Mouse (Mus musculus) heart, postnatal 36 days (tissue): ENCODE results near the gene C5ar1. TPM values are rescaled to one million over a fixed set of nuclear protein-coding genes. Genes with fewer than 3 reads are reported as not detected.
A peak's percentile ranks its signal among the peaks of the same experiment; 100 is the strongest.

ENCODE experiments used
- DNase-seq, 2 experiments: peaks; one replicate each; pipeline ENCODE4 v3.0.0; 2021 to 2022
- intact Hi-C: fragments of 180-260 bp; cut with DNase I; formaldehyde crosslinking; loops from one replicate; pipeline ENCODE4 v1.15.1; 2025
- total RNA-seq, 2 experiments: library from RNA; stranded (reverse); gene quantifications; 2 replicates each; pipeline ENCODE4 v1.2.3; 2021

C5ar1 gene
- total RNA-seq, 2 experiments from 2014 or later, result 6.4 to 7.8 TPM

DNA sequence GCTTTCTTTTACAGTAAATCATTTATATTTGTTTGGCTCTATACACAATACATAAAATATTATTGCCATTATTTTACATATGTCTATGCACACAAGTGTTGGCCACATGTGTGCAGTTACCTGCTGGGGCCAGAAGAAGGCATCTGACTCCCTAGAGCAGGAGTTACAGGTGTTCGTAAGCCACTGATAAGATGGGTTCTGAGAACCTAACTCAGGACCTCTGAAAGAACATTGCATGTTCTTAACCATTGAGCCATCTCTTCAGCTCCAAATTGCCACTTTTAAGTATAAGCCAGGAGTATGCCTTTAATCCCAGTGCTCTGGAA, 18.4 kb downstream of the C5ar1 start:
- intact Hi-C loops, result no loop called here
- DNase-seq, result no peak

DNA sequence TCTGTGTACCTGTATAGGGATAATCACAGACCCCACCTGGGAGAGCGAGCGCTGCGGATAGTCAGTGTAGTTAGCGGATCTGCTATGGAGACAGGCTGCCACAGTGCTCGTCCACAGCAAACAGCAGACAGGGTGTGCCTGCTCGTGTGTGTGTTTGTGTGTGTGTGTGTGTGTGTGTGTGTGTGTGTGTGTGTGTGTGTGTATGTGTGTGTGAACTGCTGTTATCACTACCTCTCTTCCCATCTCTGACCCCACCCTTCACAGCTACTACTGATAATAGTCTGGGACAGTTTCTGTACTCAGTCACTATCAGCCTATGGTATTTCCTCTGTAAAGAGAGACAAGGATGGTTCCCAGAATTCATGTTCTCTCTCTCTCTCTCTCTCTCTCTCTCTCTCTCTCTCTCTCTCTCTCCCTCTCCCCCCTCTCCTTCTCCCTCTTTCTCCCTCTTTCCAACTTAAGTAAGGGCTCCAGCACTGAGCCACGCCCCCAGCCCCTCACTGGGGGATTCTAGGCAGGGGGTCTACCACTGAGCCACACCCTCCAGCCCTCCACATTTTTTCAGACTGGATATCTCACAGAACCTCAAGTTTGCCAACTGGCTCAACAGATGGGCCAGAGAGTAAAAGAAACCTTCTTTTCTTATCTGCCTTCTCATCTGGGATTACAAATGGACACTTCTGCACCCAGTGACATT, 18.9 kb downstream of the C5ar1 start:
- no peak for DNase-seq
- intact Hi-C loops, result no loop called here

DNA sequence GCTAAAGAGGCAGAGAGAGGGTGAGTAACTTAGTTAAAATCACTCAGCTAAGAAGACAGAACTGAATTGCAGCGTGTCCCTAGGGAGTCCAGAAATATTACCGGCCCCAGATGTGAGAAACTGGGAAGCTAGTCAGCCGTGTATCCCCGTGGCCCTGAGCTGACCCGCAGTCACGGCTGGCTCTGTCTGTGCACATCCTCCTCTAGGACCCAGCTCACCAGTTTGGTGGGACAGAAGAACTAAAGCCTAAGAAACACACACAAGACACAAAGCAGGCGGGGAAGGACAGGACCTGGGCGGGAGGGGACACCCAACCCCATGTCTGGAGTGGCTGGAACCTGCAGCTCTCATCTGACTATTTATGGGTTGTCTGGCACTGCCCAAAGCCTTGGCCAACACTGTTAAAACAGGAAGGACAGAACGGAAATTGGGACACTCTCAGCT, 19.8 kb downstream of the C5ar1 start:
- DNase-seq, result peak; percentile 32 to 54
- intact Hi-C loops, result no loop called here

DNA sequence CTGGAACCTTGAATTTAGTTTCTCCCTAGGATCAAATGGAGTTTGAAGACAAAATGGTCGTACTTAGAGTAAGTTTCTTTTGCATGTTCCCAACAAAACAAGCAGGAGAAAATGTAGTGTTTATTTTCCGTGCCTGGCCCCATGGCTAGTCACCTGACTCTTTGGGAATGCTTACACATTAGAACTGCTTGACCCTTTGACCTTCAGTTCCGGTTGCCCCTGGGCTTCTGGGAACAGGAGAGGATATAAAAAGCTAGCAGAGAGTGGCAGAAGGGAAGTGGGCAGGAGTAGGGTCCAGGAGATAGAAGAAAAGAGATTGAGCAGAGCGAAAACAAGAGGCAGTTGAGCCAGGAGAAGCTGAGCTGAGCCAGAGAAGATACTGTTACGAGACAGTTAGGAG, 29.5 kb downstream of the C5ar1 start:
- DNase-seq, result peak in 1 of 2 experiments; percentile 30

DNA sequence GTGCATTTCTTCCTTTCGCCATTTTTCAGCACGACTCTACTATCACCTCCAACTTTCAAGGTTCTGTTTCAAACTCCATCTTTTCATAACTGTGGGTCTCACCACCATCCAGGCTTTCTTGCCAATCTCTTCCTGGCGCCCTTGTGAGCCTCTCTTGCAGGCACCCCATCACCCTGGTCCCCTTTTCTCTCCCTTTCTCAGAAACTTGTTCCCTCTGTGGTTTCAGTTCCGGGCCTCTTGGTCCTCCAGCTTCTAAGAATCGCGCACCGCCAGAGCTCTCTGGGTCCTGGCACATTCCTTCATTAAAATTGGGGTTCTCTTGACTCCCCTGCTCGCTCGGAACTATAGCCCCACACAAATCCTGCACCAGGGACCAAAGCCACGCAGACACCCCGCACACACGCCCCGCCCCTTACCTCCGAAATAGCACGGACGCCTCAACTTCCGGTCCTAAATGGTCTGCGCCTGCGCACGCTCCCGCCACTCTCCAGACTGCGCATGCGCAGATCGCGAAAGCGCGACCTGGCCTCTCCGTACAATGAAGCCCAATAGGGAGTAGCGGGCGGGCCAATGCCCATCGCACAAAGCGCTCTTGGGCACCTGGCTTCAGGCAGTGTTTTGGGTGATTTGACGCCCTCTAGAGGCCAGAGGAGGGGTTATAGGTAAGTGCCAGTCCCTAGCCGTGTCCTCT, 37.6 kb downstream of the C5ar1 start, which contains the start of gene Dhx34:
Gene Dhx34 (minus strand): TSS at position 456 of the 691 bp plus-strand sequence.
- intact Hi-C loops, result loop anchor here (5.0 kb wide), 1 partner anchor 41 kb away; no protein-coding TSS in a partner anchor
- peak; percentile 96 to 97 for DNase-seq

More for the DNA sequence above, 29.5 kb downstream of the C5ar1 start:
- intact Hi-C loops, result no loop called here

DNA sequence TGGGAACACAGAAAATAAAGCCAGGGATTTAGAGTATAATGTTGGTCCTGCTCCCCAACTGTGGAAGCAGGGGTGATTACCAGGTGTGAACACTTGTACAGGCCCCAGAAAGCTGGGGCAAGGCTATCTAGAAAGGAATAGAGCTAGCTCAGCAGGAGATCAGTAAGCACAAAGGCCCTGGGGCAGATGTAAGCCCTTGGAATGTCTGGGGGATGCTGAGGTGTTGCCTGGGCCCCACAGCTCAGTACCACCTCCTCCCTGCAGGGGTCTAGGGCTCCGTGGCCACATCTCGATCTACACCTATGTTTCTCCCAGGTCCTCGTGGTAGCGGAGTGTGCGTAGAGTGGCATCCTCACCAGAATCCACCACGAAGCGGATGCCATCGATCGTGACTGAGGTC, 45.4 kb downstream of the C5ar1 start:
- no peak for DNase-seq
- intact Hi-C loops, result no loop called here

DNA sequence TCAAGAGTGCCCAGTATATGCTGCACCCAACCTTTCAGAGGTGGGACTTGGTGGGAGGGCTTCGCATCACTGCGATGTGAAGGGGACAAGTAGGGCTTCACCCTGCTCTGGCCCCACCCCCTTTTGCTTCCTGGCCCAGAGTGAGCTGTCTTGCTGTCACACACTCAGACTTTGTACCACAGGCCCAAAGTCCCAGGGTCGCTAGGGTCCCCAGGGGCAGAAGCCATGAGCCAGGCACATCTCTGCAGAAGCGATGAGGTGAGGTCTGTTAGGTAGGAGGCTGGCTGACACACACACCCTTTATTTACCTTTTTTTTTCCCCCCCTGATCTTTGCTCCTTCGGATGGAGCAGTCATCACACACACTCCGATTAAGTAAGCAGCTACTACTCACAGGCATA, 46.1 kb downstream of the C5ar1 start:
- intact Hi-C loops, result no loop called here
- DNase-seq, result no peak

DNA sequence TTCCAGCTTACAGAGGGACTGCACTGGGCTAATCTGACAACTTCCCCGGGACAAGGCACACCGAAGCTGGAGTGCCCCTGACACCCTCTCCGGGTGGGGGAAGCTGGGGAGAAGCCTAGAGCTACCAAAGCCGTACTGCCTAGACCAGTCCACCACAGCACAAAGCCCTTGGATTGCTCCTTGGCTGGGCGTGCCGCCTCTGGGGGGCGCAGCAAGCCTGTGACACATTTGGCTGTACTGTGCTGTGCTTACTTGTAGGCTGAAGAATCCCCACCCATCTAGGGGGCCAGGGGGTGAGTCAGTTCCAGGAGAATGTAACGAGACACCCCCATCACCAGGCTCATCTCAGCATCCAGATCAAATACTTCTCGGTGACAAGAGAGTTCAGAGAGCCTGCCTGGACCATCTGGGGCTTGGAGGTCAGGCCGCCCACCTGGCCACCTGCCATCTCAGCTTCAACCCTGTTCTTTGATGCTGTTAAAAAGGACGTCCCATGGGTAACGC, 48.4 kb downstream of the C5ar1 start:
- no peak for DNase-seq
- intact Hi-C loops, result no loop called here

DNA sequence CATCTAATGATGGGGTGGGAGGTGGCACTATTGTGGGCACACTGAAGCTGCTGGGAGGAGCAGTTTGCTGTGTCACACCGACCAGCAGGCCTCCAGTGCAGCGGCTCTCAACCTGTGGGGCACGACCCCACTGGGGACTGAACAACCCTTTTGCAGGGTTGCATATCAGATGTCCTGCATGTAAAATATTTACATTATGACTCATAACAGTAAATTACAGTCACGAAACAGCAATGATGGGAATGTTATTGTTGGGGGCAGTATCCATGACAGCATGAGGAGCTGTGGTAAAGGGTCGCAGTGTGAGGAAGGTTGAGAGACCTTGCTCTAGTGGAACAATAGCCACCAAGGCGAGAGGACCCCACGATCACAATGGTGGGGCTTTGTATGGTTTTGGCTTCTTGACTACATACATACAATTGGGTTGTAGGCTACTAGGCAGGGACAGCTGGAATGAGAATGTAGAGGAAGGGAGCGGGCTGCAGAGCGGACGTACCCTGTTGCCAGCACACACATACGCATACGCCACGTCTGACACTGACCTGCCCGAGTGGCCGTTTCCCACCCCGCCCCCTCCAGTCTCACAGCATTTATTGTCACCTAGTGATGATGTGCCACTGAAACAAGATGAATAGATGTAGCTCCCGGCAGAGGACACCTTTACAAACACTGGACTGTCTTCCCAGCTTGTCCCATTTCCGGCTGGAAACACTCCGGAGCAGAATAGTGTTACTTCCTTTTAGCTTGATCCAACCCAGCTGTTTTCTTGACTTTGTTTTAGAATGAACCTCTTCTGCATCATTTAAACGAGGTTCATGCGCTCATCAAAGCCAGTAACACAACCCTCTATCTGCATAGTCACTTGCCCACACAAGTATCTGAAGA, 50.3 kb downstream of the C5ar1 start:
- no peak for DNase-seq
- intact Hi-C loops, result no loop called here

DNA sequence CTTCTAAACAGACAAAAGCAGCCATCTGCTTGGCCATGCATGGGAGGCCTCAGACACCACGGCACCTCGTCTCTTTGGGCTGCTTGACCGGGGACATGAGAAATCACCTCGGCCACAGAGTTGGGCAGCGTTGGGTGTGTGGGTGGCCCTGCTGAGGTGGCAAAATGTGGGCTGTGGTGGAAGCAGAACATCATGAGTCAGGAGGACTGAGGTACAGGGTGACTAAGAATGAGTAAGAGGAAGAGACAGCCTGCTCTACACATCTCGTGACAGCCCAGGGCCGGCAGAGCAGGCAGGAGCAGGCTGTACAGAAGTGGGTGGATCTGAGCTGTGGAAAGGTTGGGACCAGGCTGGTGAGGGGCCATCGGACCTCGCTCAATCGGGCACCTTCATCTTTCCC, 51.8 kb downstream of the C5ar1 start:
- DNase-seq, result peak in 1 of 2 experiments; percentile 25
- intact Hi-C loops, result no loop called here

DNA sequence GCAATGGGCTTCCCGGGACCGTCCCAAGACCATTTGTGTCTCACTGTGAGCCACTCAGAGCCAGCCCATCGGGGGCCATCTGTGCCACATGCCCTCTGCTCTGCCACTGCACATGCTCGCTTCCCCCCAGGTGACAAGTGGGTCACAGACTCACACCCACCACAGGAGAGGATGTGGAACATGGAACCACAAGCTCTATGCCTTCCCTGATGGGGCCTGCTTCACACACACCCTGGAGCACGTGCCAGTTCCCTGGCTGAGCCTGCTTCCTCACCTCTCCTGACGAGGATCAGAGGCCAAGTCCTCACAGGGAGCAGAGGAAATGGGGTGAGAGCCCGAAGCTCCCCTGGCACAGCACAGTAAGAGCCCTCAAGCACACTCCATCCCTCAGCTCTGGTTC, 52.3 kb downstream of the C5ar1 start:
- DNase-seq, result no peak
- intact Hi-C loops, result no loop called here

DNA sequence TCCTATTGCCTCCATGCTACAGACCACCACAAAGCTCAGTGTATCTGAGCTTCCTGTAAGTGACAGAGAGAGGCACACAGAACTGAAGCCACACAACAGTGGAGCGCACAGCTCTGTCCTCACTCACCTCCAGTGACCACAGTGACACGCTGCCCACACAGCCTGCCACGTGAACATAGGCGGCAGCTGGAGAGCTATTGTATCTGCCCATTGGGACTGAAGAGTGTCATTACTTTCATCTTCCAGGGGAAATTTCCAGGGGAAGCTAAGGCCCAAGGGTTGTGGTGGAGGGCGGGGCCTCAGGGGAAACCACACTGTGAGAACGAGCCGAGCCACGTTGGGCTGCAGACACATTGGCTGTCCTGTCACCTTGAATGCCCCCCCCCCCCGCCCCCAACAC, 54.5 kb downstream of the C5ar1 start:
- no peak for DNase-seq
- intact Hi-C loops, result no loop called here

DNA sequence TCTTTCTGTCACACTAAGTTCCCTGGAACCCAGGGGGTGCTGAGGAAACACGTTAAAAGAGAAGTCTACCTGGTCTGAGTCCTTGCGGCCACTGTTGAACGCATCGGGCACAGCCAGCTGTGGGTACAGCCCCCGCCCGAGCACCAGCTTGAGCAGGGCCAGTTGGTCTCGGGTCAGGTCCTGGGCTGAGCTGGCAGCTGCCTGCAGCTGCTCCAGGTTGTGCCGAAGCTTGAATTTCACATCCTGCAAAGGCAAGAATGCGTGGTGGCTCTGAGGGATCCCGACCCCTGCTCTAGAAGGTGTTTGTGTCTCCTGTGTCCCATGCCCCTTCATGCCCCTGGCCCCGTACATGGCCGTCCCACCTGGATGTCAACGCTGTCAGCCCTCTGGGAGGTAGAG, 55.8 kb downstream of the C5ar1 start:
- intact Hi-C loops, result no loop called here

DNA sequence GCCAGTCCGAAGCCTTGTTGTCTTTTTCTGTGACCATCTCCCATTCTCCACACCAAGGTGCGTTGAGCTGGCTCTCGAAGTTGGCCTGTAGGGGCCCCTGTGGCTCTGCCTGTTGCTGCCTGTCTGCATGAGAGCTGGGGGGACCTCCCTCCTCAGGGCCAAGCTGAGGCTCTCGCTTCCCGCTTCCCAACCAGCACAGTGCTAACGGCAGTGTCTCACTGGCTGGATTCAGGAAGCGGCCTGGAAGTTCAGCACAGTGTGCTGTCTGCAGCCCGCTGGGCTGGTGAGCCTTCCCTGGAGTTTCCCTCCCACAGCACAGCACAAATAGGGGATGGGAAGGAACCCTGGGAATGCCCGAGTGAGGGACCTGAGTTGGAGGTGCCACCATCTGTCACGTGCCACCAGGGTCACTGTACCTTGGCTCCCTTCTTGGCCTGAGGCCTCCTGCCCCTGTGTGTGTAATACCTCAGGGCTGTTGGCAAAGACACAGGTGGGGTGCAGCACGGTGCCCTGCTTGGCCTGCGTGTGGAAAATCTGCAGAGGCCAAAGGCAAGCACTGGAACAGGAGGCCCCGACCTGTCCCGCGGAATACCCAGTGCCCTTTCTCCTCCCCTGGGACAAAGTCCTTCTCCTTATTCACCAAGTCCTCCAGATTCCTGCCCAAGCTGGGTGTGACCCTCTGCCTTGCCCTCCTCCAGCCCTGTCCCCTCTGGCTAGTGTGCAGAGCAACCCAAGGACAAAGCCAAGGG, 56.4 kb downstream of the C5ar1 start:
- DNase-seq, result no peak
- intact Hi-C loops, result no loop called here

More for the DNA sequence above, 55.8 kb downstream of the C5ar1 start:
- no peak for DNase-seq

DNA sequence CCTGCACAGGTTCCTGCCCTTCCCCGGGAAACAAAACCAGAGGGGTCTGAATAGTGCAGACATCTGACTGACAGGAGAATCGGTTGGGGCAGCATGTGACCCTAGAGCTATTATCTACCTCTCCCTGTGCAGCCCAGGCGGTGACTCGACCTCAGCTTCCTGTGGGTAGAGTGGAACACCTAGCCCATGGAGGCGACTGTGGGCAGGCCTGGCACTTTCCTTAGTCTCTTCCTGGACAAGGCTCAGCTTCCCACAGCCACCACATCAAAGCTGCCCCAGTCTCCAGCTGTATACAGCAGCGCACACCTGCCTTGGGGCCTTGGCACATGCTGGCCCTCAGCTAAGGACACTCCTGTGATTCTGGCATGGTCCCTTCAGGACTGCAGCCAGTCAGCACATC, 58.2 kb downstream of the C5ar1 start:
- intact Hi-C loops, result no loop called here
- DNase-seq, result no peak

DNA sequence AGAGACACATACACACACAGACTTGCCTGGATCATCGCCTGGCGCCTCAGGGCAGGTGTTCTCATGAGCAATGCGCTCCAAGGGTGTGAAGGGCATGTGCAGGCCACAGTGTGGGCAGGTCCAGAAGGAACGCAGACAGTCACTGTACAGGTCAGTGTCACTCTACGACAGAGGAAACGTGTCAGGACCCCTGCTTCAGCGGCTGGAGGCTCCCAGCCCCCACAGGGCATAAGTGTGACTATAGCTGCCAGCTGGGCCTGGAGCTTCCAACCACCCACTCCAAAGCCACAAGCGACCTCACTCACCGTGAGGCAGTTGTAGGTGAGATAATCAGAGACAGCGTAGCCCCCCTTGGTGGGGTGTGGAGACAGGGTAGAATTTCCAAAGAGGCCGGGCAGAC, 60.8 kb downstream of the C5ar1 start:
- no peak for DNase-seq
- intact Hi-C loops, result no loop called here

DNA sequence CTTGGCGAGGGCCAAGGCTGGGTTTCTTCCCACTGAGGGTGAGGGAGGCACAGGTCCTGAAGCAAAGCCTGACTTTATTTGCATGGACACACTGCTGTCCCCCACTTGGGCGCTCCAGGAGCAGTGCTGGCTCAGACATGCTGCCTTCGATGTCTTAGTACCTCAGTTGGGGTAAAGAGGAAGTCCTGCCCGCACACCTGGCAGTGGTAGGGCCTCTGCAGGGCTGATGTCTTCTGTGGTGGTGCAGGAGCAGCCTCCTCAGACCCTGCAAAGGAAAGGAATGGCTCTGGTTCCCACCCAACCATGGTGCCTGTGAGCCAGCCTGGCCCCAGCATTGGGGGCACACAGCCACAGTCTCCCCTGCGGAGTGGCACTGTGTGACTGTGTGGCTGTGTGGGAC, 62.2 kb downstream of the C5ar1 start:
- DNase-seq, result no peak
- intact Hi-C loops, result no loop called here
